Mouse (Mus musculus) lung, postnatal 25 days (tissue): Measurements from ENCODE around the gene Srsf3.
A peak's percentile ranks its signal among the peaks of the same experiment; 100 is the strongest.
"Not testable (repeated sequence)": the region's sequence is repeated elsewhere in the genome, so short reads cannot be mapped to it uniquely, and the experiment has no call there.

Experiments used
- DNase-seq: peaks from one replicate; pipeline ENCODE4 v3.0.0; 2022; ENCODE audit warnings: low spot score

Srsf3 gene

DNA sequence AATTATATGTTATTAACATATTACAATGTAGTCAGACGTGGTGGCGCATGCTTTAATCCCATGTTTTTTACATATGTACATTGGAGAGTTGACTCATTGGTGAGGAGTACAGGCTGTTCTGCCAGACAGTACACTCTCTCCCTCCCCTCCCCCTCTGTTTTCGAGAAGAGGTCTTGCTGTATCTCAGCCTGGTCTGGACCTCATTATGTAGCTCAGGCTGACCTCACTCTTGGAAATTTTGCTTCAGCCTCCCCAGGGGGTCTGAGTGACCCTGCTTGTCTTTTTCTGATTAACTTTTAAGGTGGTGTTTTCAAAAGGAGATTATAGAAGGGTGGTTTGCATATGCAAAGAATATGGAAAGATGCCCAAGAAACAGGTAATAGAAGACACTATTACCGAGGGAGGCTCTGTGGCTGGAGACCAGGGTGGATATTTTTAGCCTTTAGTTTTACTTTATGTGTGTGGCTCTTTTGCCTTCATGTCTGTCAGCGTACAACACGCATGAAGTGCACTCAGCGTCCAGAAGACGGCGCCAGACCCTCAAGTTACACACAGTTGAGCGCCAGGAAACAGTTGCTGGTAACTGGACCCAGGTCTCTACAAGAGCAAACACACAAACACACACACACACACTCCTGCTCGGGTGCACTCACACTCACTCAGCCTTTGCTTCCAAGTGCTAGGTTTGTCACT lies 14.0 kb upstream of the Srsf3 start:
- DNase-seq = no peak

- no peak for DNase-seq
These were observed 13.0 kb upstream of the Srsf3 start for GRCm38 (mm10) chr17:29019391-29019790.

DNA sequence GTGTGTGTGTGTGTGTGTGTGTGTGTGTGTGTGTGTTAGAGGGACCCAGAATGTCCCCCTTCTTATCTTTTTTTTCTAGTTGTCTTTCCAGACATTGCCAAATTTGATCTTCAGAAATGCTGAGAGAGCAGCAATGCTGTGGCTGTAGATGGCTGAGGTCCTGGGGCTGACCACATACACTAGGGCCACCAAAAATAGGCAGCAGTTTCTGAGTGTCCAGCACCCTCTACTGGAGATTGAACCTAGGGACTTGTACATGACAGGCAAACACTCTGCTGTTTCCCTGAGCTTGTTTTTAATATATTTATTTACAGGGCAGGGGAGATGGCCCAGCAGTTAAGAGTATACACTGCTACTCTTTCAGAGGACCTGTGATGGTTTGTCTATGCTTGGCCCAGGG lies 12.0 kb upstream of the Srsf3 start:
- DNase-seq = no peak

- DNase-seq = no peak
These were observed 10.1 kb upstream of the Srsf3 start for GRCm38 (mm10) chr17:29022230-29022819.

GRCm38 (mm10) chr17:29023346-29023745 lies 9.1 kb upstream of the Srsf3 start:
- no peak for DNase-seq

DNA sequence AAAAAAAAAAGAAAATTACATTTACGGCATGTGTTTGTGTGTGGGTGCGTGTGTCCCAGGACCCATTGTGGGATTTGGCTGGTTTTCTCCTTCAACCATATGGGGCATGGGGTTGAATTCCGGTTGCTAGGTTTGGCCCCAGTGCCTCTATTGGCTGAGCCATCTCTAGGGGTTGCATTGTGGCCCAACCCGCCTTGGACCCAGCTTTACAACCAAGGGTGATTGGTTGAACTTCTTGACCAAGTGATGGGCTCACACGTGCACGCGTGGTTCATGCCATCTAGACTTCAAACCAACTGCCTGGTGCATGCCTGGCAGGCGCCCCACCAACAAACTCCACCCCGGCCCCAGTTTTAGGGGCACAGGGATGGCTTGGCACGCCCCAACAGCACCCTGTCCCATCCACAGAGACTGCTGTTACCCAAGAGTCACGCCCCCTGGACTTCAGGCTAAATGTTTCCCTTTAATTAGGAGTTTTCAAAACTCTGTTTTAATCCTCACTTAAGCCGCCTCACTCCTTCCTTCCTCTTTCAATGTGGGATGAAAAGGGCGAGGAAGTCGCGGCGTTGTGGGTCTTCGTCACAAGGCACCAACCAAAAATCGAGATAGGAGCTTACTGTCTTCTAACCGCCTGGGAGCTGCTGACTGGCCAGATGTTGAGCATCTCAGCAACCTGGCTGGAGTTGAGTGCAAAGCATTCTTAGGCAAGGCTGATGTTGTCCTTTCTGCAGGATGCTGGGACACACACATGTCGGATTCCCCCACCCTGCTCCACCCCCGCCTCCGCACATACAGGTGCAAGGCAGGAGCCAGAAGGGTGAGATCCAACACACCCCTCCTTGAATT lies 8.2 kb upstream of the Srsf3 start:
- no peak for DNase-seq

DNA sequence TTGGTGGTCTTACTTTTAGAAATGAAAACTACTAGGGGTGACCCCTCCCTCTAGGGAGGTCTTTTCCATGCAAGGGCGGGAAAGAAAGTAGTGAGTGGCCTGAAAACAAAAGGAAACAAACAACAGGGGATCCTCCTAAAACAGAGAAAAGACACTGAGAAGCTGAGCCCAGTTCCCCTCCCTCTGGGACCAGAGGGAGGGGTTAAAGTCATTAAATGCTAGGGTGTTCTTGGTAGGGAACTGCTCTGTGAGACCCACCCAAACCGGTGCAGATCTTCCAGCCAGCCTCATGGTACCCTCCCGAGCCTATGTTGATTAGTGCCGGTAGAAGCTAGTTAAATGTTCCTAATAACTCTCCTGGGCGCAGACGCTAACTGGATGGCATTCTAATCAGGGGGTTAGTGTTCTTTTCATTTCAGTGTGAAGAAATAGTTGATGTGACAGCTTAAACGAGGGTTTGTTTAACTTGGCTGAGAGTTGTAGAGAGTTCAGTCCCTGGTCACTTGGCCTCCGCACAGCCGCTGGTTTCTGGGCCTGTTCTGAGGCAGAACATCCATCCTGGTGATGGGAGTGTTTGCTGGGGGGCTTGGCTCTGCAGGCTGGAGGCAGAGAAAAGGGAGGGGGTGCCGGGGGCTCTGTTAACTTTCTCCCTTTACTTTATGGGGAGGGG lies 7.4 kb upstream of the Srsf3 start:
- DNase-seq = no peak

GRCm38 (mm10) chr17:29026652-29027356 lies 5.6 kb upstream of the Srsf3 start:
- DNase-seq = no peak

DNA sequence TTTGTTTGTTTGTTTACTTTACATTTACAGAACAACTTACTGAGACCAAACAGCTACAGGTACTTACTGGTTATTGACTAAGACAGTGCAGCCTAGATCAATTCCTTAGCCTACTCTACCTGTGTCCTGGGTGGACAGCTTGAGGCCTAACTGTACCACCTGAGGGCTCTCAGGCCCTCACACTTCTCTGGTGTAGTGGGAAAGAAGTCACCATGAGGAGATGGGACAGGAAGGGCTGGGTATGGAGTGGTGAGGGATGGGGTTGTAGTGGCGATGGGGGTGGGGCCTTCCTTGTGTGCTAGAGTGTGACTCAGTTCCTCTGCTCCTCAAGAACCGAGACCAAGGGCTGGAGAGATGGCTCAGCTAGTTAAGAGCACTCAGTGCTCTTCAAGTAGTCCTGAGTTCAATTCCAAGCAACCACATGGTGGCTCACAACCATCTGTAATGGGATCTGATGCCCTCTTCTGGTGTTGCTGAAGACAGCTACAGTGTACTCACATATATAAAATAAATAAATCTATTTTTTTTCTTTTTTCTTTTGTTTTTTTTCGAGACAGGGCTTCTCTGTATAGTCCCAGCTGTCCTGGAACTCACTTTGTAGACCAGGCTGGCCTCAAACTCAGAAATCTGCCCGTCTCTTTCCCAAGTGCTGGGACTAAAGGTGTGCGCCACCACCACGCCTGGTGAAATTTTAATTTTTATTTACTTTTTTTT lies 1.9 kb upstream of the Srsf3 start:
- no peak for DNase-seq

DNA sequence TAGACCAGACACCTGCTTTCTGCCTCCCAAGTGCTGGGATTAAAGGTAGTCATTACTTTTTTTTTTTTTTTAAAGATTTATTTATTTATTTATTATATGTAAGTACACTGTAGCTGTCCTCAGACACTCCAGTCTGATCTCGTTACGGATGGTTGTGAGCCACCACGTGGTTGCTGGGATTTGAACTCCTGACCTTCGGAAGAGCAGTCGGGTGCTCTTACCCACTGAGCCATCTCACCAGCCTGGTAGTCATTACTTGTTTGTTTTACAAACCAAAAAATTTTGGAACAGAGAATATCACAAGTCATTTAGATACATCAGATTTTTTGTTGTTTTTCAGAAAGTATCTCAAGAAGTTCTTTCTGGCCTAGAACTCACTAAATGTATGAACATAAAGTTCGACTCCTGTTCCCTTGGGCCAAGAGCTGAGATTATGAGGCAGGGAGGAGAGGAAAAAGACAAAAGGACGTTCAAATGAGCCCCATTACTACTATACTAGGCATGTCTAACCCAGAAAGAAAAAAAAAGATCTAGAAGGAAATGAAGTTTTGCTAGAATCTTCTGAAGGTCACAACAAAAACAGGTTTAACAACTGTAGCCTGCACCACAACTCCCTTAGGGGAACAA lies 1.2 kb upstream of the Srsf3 start:
- DNase-seq = not testable (repeated sequence)

GRCm38 (mm10) chr17:29031771-29032273 lies 606 bp upstream of the Srsf3 start:
- DNase-seq = no peak

DNA sequence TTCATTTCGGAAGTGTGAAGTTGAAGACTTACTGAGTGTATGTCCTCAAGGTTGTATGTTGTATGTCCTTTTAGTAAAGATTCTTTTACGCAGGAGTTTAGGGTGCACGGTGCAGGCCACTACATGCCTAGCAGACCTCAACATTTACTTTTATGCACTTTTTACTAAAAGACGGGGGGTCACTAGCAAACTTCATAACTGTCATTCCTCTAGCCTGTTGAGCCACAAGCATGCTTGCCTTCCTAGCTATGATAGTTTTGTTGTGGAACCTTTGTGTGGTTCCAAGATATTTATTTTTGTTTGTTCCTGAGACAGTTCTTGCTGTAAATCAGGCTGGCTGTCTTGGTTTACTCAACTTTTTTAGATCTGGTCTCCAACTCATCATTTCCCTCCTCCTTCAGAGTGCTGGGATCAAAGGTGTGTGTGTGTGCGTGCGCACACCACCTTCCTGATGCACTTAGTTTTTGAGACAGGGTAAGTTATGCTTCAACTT lies 1.2 kb downstream of the Srsf3 start:
- DNase-seq = no peak

- no peak for DNase-seq
These were observed 1.8 kb downstream of the Srsf3 start for GRCm38 (mm10) chr17:29034264-29034663.

DNA sequence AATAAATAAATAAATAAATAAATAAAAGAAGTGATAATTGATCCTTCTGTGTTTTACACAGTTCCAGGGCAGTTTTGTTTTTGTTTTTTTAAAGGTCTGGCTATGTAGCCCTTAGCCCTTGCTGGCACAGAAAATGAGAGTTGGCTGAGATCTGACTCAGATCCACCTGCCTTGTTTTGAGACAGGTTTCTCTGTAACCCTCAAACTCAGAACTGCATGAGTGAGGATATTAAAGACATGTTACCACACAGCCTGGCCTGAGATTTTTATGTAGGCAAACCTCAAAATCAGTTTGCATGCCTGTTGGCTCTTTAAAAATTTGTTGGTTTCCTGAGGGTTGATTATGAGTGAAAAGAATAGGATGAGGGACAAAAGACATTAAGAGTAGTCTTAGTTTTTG lies 3.1 kb downstream of the Srsf3 start:
- DNase-seq = no peak

- no peak for DNase-seq
These were observed 6.9 kb downstream of the Srsf3 start for GRCm38 (mm10) chr17:29039351-29039750.

DNA sequence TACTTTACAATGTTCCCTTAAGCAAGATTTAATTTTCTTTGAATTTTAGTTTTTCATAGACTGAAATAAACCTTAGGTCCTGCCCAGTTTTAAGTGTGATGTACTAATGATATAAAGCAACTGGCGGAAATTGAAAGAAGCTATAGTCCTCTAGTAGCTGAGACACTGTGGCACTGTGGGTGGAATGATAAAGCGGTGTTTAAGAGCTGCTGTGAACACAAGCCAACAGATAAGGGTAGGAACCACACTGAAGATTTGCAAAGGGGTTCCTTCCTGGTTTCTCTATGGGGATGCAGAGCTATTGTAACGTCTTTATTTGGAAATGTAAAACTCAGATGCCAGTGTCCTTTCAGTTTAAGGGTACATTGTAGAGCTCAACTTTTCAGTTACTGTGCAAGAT lies 9.2 kb downstream of the Srsf3 start:
- not testable (repeated sequence) for DNase-seq

DNA sequence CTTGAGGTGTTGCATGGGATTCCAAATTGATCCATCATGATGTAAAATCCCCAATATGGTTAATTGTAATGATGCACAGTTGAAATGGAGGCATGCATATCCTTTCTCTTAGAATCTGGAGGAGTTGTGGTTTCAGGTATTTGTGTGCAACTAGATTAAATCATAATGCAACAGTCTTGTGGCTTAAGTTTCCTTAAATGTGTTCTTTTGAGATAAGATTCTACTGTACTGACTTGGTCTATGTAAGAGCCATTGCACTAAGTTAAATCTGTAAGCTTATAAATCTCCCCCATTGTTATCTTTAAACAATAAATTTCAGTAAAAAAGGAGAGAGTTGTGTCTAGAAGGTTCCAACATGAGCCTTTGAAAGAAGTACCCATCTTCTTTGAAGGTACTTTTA lies 10.1 kb downstream of the Srsf3 start:
- DNase-seq = no peak

- DNase-seq = no peak
These were observed 11.2 kb downstream of the Srsf3 start for GRCm38 (mm10) chr17:29043583-29043982.

DNA sequence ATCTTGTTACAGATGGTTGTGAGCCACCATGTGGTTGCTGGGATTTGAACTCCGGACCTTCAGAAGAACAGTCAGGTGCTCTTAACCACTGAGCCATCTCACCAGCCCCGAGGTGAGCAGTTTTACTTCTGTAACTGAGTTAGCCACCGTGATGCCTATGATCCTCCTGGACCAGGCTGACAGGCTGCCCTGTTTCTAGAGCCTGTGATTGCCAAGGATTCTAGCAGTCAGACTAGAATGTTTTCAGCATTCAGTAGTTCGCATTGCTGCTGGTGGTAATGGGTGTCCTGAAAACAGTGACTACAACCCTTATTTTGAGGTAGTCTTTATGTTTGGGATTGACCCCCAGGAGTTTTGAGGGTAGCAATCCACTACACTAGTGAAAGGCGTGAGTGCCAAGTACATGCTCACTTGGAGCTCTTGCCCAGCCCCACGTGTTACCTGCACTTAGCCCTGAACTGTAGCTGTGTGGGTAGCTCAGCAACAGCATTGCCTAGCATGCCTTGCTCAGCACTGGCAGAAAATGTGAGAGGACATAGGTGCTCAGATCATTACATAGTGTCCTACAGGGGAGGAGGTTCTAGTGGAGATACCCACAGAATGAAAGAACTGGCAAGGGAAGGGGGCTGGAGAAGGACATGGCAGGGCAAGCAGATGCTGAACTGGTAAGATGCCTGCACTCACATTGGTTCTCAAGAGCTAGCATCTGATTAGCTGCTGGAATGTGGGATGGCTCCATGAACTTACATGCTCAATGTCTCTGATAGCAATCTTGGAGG lies 11.9 kb downstream of the Srsf3 start:
- no peak for DNase-seq

DNA sequence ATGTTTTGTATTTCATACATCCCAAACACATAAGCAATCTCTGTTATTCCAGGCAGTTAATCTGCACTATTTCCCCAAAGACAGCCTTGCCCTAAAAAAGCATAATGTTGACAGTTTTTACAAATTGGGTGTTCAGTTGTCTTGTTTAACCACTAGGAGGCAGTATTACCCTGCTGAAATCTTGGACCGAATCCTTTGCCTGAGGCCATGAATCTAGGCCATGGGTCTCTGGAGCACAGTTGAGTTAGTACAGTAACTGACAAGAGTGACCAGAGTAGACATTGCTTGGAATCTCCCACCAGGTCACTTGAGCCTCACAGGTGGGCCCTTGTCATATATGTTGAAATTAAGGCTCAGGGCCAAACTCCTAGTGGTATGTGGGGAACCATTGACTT lies 12.5 kb downstream of the Srsf3 start:
- peak; percentile 47 for DNase-seq
